Mouse (Mus musculus): ENCODE results near the gene Tcf3. TPM values are rescaled to one million over a fixed set of nuclear protein-coding genes. Genes with fewer than 3 reads are reported as not detected.

Tcf3 gene
- total and polyA plus RNA-seq, 3 experiments = 146 to 223 (median 207) TPM

DNA sequence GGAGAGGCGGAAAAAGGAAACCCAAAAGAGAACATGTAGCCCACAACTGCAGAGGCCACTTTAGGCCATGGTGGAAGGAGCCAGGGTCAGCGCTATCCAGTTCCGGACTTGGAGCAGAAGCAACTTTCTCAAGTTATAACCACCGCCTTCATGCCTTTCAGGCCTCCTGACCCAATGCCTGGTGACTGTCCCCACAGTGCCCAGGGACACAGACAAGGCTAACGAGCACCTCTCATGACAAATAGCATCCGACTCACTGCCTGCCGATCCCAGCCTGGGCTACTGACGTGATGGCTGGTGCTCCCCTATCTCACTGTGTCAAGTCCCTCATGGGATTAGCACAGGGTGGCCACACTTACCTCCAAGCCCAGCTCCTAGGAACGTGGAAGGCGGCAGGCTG is 12.7 kb downstream of the Tcf3 start:
- H3K36me3 ChIP-seq (replicated peaks in 1 of 2; ENCODE audit: control insufficient read depth in 1 of 2, insufficient read depth in 1 of 2, low read length in 1 of 2) = peaks cover 85 to 98% of the 10 kb centered on the region in 2 experiments
- no peak overlapping the region for H3K9ac ChIP-seq (ENCODE audit: insufficient read depth, low read depth)
- H3K4me2 ChIP-seq (ENCODE audit: insufficient read depth, low read depth, poor library complexity, severe bottlenecking) = no peak overlapping the region
- dilution Hi-C loops (cut with MboI; ENCODE audit: extremely low pct_ligation_motif_present, extremely low pct_unique_long_range_greater_than_20kb, low sequenced_read_pairs) (no loop called here), in situ Hi-C loops (cut with MboI; ENCODE audit: low pct_ligation_motif_present, low pct_unique_long_range_greater_than_20kb, low sequenced_read_pairs) (no loop called here)
- DNase-seq (ENCODE audit: extremely low read depth) = no peak
- H3K27ac ChIP-seq (ENCODE audit: insufficient read depth, low read depth) = no peak overlapping the region
- H3K9me3 ChIP-seq (replicated peaks; ENCODE audit: low read length) = peaks cover 6% of the 10 kb centered on the region
- H3K79me2 ChIP-seq (replicated peaks; ENCODE audit: control insufficient read depth, extremely low read depth, insufficient read depth, poor library complexity, severe bottlenecking) = peaks cover 10% of the 10 kb centered on the region
- H3K27me3 ChIP-seq (replicated peaks) = no peaks in the 10 kb centered on the region
- H3K4me1 ChIP-seq (ENCODE audit: control insufficient read depth in 1 of 2, insufficient read depth in 2 of 2) = peaks cover 10 to 32% of the 10 kb centered on the region in 2 experiments
- no peak for TF ChIP-seq MEF2A (IDR thresholded peaks at IDR 0.05; ENCODE audit: borderline replicate concordance, low read depth, low read length)
- no peak for TF ChIP-seq RCOR1 (conservative IDR thresholded peaks at IDR 0.05; ENCODE audit: low read depth, low read length)
- no peak for TF ChIP-seq JUND (conservative IDR thresholded peaks at IDR 0.05; ENCODE audit: low read depth, low read length)
- no peak for TF ChIP-seq ZC3H11A (IDR thresholded peaks at IDR 0.05; ENCODE audit: low read depth, low read length)
- TF ChIP-seq UBTF (IDR thresholded peaks at IDR 0.05; ENCODE audit: low read depth, low read length) = no peak
- no peak for TF ChIP-seq HCFC1 (IDR thresholded peaks at IDR 0.05; ENCODE audit: low read depth, low read length)
- no peak for TF ChIP-seq POLR2AphosphoS2 (IDR thresholded peaks at IDR 0.05; ENCODE audit: low read depth, low read length)
- no peak overlapping the region for H3K4me3 ChIP-seq (replicated peaks in 1 of 3; ENCODE audit: low read depth in 2 of 3, low read length in 2 of 3, poor library complexity in 1 of 3)

DNA sequence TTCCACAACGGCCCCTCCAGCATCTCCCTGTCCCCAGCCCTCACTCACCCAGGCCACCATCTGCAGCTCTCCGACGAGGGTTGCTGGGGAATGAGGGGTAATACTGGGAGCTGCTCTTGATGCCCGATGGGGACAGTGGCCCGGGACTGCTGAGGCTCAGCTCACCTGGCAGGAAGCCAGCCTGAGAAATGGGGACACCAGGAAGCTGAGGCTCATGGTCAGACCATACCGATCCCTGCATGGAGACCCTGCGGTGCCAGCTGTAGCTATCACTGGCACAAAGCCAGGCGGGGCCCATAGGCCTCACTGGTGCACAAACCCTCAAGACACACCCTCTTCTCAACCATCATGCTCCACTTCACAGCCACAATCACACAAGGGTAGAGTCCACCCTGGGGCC is 14.0 kb downstream of the Tcf3 start:
- dilution Hi-C loops (cut with MboI; ENCODE audit: extremely low pct_ligation_motif_present, extremely low pct_unique_long_range_greater_than_20kb, low sequenced_read_pairs) = no loop called here

DNA sequence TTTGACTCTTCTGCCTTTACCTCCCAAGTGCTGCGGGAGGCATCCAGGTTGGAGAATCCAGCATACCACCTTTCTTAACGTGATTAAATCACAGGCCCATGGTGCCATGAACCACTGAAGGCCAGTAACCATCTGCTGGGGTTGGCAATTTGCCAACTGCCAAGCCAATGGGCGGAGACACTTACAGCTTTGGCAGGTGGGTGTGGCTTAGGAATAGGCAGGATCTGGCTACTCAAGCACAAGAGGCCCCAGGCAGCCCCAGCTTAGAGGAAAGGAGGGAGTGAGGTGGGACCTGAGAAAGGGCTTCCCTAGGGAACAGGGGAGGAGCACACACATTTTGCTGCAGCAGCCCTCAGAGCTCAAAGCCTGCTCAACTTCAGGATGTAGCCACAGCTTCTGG is 15.1 kb downstream of the Tcf3 start:
- in situ Hi-C loops (cut with MboI; ENCODE audit: low pct_ligation_motif_present, low pct_unique_long_range_greater_than_20kb, low sequenced_read_pairs) (no loop called here), dilution Hi-C loops (cut with MboI; ENCODE audit: extremely low pct_ligation_motif_present, extremely low pct_unique_long_range_greater_than_20kb, low sequenced_read_pairs) (no loop called here)
- Histone ChIP-seq H3K79me2 (replicated peaks; ENCODE audit: control insufficient read depth, extremely low read depth, insufficient read depth, poor library complexity, severe bottlenecking) (peaks cover 6% of the 10 kb centered on the region; the same call in 1 of the 2 replicates), H3K36me3 (replicated peaks in 1 of 2; ENCODE audit: control insufficient read depth in 1 of 2, insufficient read depth in 1 of 2, low read length in 1 of 2) (peaks cover 91 to 100% of the 10 kb centered on the region in 2 experiments), H3K4me3 (replicated peaks in 1 of 3; ENCODE audit: low read depth in 2 of 3, low read length in 2 of 3, poor library complexity in 1 of 3) (no peak overlapping the region), H3K27me3 (replicated peaks) (no peaks in the 10 kb centered on the region), H3K9me3 (replicated peaks; ENCODE audit: low read length) (no peaks in the 10 kb centered on the region), H3K4me1 (ENCODE audit: control insufficient read depth in 1 of 2, insufficient read depth in 2 of 2) (peaks cover 2 to 9% of the 10 kb centered on the region in 2 experiments; a peak in 3 of 4 replicates), H3K4me2 (ENCODE audit: insufficient read depth, low read depth, poor library complexity, severe bottlenecking) (no peak overlapping the region), H3K27ac (ENCODE audit: insufficient read depth, low read depth) (no peak overlapping the region), H3K9ac (ENCODE audit: insufficient read depth, low read depth) (no peak overlapping the region)
- TF ChIP-seq TBP (conservative IDR thresholded peaks at IDR 0.05; ENCODE audit: low read depth, low read length) (no peak), MXI1 (IDR thresholded peaks at IDR 0.05; ENCODE audit: low read depth, low read length) (no peak), MAX (IDR thresholded peaks at IDR 0.05; ENCODE audit: low read length) (no peak), MAZ (IDR thresholded peaks at IDR 0.05; ENCODE audit: low read depth, low read length) (no peak), MAFK (IDR thresholded peaks at IDR 0.05; ENCODE audit: insufficient replicate concordance, low read length) (no peak), JUND (conservative IDR thresholded peaks at IDR 0.05; ENCODE audit: low read depth, low read length) (no peak), USF2 (conservative IDR thresholded peaks at IDR 0.05; ENCODE audit: low read depth, low read length) (no peak), EP300 (IDR thresholded peaks at IDR 0.05; ENCODE audit: low read length) (no peak), CTCF (conservative IDR thresholded peaks at IDR 0.05 in 1 of 2, IDR thresholded peaks at IDR 0.05 in 1 of 2; ENCODE audit: low read depth in 2 of 2, low read length in 2 of 2) (no peak)
- DNase-seq (ENCODE audit: extremely low read depth) = no peak

More for the DNA sequence above, 14.0 kb downstream of the Tcf3 start:
- H3K36me3 ChIP-seq (replicated peaks in 1 of 2; ENCODE audit: control insufficient read depth in 1 of 2, insufficient read depth in 1 of 2, low read length in 1 of 2) = peaks cover 85 to 98% of the 10 kb centered on the region in 2 experiments
- no peak for DNase-seq (ENCODE audit: extremely low read depth)
- H3K27me3 ChIP-seq (replicated peaks) = no peaks in the 10 kb centered on the region
- no peak overlapping the region for H3K4me3 ChIP-seq (replicated peaks in 1 of 3; ENCODE audit: low read depth in 2 of 3, low read length in 2 of 3, poor library complexity in 1 of 3)
- H3K4me1 ChIP-seq (ENCODE audit: control insufficient read depth in 1 of 2, insufficient read depth in 2 of 2) = peaks cover 9 to 20% of the 10 kb centered on the region in 2 experiments
- no peak for TF ChIP-seq RAD21 (IDR thresholded peaks at IDR 0.05; ENCODE audit: low read depth, low read length)
- TF ChIP-seq TCF12 (IDR thresholded peaks at IDR 0.05; ENCODE audit: low read depth, low read length) = no peak
- no peak for TF ChIP-seq JUN (IDR thresholded peaks at IDR 0.05; ENCODE audit: insufficient read depth, low read depth, low read length)
- TF ChIP-seq PAX5 (IDR thresholded peaks at IDR 0.05; ENCODE audit: low read length) = no peak
- TF ChIP-seq ZKSCAN1 (IDR thresholded peaks at IDR 0.05; ENCODE audit: borderline replicate concordance, low read depth, low read length) = no peak
- no peak for TF ChIP-seq UBTF (IDR thresholded peaks at IDR 0.05; ENCODE audit: low read depth, low read length)
- no peak for TF ChIP-seq E2F4 (IDR thresholded peaks at IDR 0.05; ENCODE audit: insufficient replicate concordance, low read depth, low read length)
- no peak for TF ChIP-seq JUND (conservative IDR thresholded peaks at IDR 0.05; ENCODE audit: low read depth, low read length)
- no peak for TF ChIP-seq GABPA (IDR thresholded peaks at IDR 0.05; ENCODE audit: insufficient replicate concordance, low read depth, low read length)
- TF ChIP-seq POLR2A (IDR thresholded peaks at IDR 0.05; ENCODE audit: low read depth, low read length) = no peak
- H3K79me2 ChIP-seq (replicated peaks; ENCODE audit: control insufficient read depth, extremely low read depth, insufficient read depth, poor library complexity, severe bottlenecking) = peaks cover 7% of the 10 kb centered on the region
- in situ Hi-C loops (cut with MboI; ENCODE audit: low pct_ligation_motif_present, low pct_unique_long_range_greater_than_20kb, low sequenced_read_pairs) = no loop called here
- H3K27ac ChIP-seq (ENCODE audit: insufficient read depth, low read depth) = no peak overlapping the region
- no peak overlapping the region for H3K9ac ChIP-seq (ENCODE audit: insufficient read depth, low read depth)
- no peaks in the 10 kb centered on the region for H3K9me3 ChIP-seq (replicated peaks; ENCODE audit: low read length)
- H3K4me2 ChIP-seq (ENCODE audit: insufficient read depth, low read depth, poor library complexity, severe bottlenecking) = no peak overlapping the region

Data from CH12.LX (cell line).